Mouse (Mus musculus): ENCODE measurements around the gene Mpi.
A peak's percentile ranks its signal among the peaks of the same experiment; 100 is the strongest.

Gene Mpi

DNA sequence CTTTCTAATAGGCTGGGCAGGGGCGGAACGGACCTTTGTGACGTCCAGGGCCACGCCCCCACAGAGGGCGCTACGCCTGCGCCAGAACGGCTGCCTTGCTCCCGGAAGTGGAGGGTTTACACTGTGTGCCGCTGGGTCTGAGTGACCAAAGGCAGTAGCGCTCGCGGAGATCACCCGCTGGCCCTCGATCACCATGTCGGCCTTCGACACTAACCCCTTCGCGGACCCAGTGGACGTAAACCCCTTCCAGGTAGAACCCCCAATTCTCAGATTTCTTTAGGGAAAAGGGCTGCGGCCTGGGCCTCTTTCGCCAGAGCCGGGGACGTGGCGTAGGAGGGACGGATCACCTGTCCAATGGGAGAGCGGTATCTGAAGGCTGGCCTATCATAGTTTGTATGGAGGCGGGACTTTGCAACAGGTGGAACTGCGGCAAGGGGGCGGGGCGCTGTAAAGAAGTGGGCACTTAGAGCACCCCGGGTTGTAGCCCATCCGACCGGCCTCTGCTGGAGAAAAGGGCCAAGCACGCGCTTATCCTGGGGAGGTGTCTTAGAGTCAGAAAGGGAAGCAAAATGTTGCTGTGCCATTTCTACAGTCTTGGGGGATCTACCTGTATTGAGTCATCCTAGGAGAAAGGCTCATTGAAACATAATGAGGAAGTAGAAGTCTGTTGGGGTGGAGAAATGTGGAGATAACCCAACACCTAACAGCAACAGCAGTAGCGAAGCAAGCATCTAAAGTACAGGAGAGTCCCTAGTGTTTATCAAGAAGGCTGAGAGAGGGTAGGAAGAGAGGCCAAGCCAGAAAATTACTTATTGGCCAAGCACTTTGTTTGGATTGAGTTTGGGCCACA lies 8.5 kb upstream of the Mpi start, which contains the start of gene Scamp2:
Gene Scamp2 (plus strand): TSS at position 83 of the 850 bp plus-strand sequence.
- peak; percentile 95 to 98 for DNase-seq

DNA sequence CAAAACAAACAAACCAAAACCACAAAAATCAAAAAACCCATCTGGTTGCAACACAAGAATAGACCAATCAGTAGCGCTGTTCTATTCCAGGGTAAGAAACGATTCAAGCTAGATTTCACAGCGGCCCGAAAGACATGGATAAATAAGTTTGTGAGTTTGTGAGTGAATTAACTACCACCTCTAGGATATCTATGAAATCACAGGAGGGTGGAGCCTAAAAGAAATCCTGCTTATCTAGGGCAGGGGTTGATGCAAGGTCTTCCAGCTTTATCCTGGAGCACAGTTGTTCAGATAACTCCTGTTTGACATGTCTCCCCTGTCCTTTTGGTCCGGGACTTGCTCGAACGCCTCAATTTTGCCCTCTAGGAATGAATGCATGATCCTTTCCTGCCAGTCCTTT lies 7.7 kb upstream of the Mpi start:
- no peak for DNase-seq

DNA sequence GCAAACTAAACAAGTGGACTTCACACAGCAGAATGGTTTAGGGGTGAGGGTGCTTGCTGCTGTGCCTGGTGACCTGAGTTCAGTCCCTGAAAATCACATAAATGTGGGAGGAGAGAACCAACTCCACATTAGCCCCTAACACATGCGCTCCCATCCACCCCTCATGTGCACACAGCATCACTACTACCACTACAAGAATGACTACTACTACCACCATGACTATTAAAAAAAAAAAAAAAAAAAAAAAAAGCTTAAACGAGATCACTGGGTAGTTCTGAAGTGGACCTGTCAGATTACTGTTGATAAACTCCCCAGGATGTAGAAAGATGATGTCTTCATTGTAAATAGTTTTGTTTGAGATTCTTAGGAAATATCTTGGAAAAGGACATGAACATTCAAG lies 7.0 kb upstream of the Mpi start:
- DNase-seq, result no peak

DNA sequence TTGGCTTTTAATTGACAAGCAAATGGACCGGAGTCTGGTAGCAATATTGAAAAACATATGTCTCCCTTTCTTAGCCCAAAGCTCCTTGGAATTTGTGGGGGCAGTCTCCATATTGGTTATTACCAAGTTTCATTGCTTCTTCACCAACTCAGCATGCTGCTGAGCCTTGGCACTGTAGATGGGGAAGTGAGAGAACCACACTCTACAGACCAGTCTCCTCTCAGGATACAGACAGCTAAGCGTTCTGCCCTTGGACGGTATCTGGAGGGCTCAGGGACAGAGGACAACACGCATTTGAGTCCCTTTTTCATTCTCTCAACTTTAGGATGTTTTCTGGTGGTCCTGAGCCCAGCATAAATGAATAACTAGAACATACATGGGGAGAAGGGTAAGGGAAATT lies 6.1 kb upstream of the Mpi start:
- no peak for DNase-seq

DNA sequence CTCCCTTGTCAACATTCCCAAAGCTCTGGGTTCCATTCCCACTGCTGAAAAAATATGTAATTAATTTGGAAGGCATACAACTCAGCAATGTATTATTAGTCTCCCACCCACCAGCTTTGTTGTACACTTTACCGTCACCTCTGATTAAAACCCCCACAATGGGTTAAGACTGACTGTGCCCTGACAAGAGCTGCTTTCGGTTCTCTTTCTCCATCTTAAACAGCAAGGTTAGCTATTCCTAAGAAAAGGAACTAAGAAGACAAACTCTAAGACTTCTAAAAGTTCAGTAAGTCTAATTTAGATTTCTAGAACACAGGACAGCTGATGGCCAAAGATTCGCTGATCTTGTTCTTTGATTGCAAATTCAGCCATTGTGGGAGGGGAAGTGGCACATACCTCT lies 4.7 kb upstream of the Mpi start:
- DNase-seq, result no peak

DNA sequence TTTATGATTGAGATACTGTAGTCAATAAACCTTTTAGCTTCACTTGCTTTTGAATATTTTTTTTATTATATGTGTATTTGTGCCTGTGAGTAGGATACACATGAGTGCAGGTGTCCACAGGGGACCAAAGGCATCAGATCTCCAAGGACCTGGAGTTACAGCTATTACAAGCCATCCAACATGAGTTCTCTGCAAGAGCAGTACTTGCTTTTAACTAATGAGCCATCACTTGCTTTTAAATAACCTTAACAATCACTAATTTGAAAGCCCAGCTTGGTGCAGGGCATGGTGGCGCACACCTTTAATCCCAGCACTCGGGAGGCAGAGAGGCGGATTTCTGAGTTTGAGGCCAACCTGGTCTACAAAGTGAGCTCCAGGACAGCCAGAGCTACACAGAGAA lies 2.2 kb upstream of the Mpi start:
- DNase-seq, result no peak

DNA sequence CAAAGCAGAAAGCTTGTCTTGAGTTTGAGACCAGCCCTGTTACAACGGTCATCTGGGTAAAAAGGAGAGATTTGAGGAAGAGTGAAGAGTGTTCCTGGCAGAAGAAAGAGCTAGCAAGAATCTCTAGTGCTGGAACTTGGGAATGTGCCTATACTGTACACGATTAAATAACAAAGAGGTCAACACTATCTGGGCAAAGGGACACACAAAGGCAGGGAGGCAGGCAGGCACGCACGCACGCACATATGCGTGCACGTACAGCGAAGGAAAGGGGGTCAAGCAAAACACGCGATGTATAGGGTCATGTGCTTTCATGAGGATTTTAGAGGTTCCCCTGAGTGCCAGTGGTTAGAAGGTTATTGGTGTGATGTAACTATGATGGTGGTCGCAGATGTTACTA lies 556 bp upstream of the Mpi start:
- no peak for DNase-seq

DNA sequence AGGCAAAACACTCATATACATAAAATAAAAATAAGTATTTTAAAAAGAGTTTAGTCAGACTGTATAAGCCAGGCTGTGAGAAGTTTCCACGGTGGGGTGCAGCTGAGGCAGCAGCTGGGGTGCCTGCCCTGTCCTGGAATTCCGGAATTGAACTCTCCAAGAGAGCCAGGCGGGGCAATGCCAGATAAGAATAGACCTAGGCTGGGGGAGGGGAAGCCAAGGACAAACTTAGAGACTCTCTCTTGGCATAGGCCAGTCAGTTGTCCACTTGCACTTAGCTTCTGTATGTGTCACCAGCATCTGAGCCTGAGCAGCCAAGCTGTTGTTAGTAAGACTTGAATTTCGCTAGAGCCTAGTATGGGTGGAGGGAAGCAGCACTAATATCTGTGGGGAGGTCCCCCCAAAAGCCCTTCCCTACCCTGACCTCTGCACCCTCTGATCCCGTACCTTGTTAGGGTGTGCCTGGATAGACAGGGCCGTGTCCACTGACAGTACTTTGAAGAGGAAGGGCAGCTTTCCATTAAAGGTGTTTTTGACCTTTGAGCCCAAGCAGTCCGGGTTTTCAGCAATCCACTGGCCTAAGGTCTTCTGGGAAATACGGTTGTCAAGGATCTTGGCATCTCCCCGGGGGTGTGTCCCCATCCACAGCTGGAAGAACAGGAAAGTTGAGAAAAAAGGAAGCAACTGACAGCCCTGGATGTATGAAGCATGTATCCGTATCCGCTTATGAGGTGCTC lies 2.3 kb downstream of the Mpi start:
- no peak for DNase-seq

DNA sequence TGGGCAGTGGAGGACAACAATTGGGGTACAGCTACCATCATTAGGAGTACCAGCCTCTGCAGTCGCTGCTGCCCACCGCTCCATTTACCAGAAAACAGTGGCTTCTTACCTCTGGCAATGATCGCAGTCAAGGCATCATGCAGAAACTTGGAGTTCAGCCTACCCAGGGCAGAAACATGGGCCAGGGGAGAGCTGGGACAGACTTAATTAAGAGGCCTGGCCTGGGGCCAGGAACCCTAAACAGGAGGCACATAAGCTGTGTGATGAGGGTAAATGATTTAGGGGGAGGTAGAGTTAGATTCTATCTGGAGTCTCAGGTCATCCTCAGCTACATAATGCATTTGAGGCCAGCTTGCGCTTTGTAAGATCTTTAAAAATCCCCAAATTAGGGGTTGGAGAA lies 3.4 kb downstream of the Mpi start:
- peak; percentile 85 to 86 for DNase-seq

DNA sequence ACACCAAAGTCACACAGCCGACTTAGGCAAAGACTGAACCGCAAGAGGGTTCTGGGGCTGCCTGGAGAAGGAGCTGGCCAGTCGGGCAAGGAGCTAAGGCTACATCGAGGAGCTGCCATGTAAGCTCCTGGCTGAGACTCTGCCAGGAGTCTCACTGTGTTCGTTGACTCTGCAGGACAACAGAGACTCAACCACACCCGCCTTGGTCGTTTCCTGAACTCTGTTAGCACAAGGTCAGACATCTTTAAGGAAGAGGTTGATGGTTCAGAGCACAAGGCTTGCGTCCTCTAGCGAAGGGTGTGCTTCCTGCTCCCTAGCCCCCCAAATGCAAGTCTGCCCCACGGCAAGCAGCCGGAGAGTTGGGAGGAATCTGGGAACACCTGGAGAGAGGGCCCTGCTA lies 4.7 kb downstream of the Mpi start:
- no peak for DNase-seq

DNA sequence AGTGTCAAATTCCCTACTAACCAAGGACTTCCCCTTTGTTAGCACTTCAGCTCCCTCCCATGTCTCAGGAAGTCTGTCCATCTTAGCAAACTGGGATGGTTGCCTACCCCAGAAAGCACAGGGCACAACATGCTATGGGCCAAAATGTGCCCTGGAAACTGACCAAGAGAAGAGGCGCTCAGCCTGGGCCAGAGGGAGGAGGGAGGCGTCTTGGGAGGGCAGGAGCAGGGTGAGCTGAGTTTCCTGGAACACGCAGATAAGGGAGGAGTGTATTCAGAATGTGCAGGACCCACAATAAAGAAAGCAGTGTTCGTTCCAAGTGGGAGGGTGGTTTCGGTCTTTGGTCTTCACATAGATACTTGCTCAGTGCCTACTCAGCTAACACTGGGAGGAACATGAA lies 5.3 kb downstream of the Mpi start:
- peak; percentile 55 to 60 for DNase-seq

DNA sequence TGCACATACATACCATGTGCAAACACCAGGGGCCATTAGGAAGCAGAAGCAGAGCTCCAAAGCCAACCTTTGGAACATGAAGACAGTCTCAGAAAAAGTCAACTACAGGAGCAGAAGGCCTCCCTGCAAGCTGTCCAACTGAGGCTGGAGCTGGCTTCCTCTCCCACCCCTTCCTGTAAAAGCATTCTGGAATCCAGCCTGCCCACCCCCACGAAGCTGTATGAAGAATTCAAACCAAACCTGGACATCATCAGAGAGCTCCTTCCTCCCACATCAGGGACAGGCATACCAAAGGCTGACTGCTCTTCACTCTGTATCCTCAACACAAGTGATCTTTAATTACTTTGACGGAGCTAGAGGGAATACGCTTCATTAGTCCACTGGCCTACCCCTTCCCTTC lies 8.6 kb downstream of the Mpi start:
- no peak for DNase-seq

DNA sequence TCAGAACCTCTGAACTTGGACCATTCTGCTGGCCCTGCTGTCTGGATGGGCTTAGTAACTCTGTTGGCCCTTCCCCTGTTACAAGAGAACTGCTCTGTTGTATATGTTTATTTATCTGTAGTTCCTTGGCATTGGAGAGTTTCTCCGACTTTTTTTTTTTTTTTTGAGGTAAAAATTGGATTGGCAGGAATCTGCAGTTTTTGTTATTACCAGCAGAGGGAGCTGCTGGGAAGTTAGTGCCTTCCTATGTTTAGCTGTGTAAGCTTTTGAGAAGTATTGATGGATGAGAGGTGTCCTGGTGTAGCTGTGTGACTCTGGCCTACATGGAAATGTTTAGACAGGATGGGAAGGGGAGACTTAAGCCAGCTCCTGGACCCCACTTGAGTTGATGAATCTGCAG lies 11.3 kb downstream of the Mpi start:
- DNase-seq, result peak; percentile 76 to 77

DNA sequence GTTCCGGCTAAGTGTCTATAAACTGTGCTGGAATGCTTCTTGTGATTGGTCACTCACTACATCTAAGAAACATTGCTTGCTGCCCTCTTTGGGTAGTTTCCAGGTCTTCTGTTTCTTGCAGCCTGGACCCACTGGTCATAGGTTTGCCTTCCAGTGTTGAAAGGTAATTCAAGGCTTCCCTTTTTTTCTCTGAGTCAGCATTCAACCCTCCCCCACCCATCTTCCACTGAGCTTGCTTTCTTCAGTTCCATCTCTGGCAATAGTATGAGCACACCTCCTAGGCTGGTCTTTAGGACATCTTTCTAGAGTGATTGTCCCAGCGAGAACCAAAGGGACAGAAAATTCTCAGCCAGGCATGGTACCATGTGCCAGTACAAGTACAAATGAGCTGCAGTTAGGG lies 13.0 kb downstream of the Mpi start:
- DNase-seq, result no peak

DNA sequence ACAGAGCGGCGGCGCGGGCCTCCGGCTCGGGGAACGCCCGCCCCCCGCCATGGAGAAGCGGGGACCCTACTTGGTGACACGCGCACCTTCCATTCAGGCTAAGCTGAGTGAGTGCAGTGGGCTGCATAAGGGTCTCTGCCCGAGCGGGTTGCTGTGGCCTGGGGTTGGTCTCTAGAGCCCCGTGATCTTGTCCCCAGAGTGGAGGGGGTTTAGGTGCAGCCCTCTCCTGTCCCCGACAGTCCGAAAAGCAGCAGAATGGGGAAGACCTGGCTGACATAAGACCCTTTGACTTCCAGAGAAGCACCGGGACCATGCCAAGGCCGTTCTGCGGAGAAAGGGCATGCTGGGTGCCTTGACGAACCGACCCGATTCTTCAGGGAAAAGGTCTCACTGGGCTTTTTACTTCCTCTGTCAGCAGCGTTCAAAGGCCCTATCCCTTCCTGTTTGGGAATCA lies 14.8 kb downstream of the Mpi start:
- DNase-seq, result peak in 1 of 2 experiments; percentile 53

DNA sequence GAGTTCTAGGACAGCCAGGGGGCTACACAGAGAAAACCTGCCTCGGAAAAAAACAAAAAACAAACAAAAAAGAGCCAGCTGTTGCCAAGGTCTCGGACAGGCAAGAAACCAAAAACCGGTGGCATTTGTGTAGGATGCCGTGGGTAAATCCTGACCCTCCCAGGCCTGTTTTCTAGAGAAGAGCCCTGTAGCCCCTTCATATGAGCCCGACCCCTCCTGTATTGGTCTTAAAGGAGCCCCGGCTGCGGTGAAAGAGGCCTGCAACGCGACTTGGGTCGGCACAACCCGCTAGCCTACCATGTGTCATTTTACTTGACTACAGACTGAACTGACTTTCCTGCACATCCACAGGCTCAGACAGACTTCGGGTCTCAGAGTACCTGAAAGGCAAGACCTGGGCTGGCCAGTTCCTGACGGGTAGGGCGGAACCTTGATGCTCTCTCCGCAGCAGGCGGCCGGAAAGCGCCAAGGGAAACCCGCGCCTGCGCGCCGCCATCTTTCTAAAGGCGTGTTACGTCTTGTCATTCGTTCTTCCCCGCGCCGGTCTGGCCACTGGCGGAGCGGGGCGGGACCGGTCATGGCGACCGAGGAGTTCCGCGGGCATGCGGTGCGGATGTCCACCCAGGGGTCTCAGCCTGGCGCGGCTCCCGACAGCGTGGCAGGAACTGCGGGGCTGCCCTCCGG lies 15.4 kb downstream of the Mpi start, which contains the start of gene Fam219b:
Gene Fam219b (plus strand): TSS at position 485 of the 684 bp plus-strand sequence.
- DNase-seq, result peak; percentile 95 to 96

DNA sequence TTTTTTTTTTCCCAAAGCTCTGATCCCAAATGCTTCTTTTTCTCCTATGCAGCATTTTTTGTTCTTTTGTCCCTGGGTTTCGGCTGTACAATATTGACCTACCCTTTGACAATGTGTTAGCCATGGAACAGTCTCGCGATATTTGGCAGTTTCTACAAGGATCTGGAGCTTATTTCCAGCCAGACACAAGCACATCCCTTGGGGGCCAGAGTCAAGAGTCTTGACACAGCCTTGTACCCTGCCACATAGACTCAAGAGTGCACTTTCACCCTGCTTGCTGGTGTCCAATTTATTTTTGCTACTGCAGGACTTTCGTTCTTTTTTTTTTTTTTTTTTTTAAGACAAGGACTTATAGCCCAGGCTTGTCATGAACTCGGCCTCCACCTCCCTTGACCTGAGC lies 16.2 kb downstream of the Mpi start:
- no peak for DNase-seq

DNA sequence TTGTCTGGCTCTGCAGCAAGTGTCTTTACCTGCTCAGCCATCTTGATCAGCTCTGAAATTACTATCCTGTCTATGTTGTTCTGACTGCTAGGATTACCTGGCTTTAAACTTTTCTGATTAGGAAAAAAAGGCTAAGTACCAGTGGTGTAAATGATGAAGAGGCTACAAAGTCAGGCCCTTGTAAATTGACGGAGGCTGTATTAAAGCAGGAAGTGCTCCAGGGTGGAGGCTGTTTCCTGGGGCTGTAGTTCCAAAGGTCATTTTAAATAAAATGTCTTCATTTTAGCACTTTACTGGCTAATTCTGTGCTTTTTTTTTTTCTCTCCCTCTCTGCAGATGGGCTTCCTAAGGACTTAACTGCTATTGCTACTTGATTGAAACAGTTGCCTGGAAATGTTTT lies 20.6 kb downstream of the Mpi start:
- DNase-seq, result no peak

DNA sequence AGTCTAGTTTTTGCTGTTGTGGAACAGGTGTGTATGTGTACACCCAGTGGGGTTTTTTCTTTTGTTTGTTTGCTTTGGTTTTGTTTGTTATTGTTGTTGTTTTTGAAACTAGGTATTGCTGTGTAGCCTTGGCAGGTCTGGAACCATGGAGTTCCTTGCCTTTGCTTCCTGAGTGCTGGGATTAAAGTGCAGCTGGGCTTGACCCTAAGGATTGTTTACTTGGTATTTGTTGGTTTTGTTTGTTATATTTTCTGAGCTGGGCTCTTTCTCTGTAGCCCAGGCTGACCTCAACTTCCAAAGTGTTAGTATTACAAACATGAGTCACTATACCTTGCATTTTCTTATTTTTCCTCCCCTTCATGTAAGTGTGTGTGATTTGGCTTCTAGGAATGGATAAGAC lies 26.1 kb downstream of the Mpi start:
- no peak for DNase-seq

DNA sequence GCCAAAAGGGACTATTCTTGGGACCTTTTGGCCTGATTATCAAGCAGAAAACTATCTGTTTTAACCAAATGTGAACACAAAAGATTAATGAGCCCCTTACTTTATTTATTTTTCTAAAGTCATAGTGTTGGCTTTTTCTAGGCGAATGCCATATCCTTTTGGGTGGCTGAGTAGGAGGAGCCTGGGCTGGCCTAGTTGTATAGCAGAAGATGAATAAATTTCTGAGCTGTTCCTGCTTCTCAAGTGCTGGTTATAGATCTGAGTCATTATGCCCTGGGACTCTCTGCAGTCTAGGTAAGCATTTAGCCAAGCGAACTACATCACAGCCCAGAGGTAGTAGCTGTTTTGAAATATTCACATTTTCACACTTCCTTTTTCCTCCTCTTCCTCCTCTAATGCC lies 27.0 kb downstream of the Mpi start:
- DNase-seq, result no peak

DNA sequence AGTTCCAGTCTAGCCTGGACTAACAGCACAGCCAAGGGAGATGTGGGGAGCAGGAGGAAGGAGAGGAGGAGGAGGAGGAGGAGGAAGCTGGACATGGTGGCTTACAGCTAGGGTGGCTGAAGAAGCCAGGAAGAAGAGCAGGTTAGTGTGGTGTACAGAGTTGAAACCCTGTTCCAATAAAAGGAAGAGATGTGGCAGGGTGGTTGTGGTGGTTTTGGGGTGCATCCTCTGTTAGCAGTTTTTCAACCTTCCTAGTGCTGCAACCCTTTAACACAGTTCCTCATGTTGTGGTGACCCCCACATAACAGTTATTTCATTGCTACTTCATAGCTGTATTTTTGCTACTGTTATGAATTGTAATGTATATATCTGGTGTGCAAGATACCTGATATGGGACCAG lies 28.1 kb downstream of the Mpi start:
- DNase-seq, result no peak

DNA sequence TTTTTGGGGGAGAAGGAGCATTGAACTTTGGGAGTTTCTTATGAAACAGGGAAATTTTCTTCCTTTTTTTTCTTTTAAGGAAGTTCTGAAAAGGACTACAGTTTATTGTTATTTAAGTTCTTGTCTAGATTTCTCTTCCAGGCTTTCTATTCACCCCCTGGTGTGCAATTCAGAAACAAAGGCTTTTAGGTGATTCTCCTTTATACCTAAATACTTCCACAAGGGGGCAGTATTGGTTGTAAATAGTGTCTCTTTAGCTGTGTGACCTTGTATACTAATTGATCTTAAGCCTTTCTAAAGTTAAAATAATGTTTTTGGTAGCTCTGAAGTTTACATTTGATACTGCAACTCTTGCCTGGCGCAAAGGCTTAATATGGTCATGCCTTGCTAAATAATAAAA lies 28.8 kb downstream of the Mpi start:
- DNase-seq, result no peak

DNA sequence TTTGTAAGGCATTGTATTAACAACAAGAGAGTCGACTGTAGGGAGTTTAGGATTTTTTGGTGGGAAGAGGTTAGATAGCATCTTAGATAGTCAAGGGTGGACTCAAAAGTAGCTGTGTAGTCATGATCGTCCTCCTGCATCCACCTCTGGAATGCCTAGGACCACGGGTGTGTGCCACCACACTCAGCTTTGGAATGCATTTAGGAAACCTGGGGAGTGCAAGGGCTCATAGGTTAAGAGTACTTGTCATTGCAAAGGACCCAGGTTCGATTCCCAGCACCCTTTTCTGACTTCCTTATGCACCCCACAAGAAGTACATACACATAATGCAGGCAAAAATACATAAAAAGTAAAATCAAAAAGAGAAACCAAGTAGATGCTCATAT lies 29.7 kb downstream of the Mpi start:
- no peak for DNase-seq
